Mouse (Mus musculus) cerebellum, adult 9-10 months (tissue): Measurements from ENCODE around the gene Tmcc2.

Source experiments
- DNase-seq: peaks from one replicate; pipeline ENCODE4 v3.0.0; 2022

The Tmcc2 gene

DNA sequence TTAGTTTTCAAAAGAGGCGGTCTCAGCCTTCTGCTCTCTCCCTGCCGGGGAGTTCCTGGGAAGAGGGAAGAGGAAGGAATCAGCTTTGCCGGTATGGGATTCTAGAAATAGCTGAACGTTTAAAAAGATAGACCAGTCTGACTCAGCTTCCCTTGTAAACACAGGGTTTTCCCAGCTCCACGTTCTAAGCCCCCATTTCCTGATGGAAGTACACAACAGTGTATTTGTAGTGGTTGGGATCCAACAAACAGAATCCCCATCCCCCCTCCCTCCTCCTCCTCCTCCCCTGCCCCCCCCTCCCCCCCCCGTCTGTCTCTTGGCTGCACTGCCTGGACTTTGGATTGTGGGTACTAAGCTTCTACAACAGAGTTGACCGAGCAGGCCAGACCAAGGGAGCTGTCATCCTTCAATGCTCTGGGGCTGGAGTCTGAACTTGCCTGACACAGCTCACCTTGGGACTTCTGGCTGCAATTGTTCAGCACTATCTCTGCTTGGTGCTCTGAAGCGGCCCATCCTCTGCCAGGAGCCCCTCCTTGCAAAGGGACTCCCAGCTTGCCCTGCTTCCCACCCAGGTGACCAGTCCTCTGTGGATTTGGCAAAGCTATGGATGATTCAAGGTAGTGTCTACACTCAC lies 52.9 kb downstream of the Tmcc2 start:
- DNase-seq = no peak

GRCm38 (mm10) chr1:132336921-132337320 lies 54.2 kb downstream of the Tmcc2 start:
- DNase-seq = no peak

GRCm38 (mm10) chr1:132335378-132335965 lies 55.6 kb downstream of the Tmcc2 start:
- no peak for DNase-seq

GRCm38 (mm10) chr1:132334178-132334801 lies 56.8 kb downstream of the Tmcc2 start:
- no peak for DNase-seq

DNA sequence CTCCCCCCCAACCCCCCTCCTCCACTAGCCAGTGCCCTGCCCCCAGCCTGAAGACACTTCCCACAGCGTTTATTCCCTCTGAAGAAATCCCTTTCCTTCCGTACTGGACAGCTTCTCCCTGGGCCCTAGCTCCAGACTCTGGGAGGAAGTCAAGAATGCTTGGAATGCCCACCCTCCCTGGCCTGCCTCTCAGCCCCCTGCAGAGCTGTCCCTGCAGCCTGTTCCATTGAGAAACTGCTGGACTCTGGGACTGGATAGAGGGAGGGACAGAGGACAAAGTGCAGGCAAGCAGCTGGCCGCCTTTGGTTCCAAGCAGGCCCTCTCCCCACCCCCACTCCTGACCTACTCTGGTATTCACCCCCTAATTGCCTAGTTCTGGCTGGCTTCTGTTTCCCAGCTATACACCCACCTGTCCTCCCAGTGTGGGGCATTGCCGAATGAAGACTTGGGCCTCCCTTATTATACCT lies 57.4 kb downstream of the Tmcc2 start:
- DNase-seq = no peak

GRCm38 (mm10) chr1:132333201-132333600 lies 57.9 kb downstream of the Tmcc2 start:
- DNase-seq = no peak

DNA sequence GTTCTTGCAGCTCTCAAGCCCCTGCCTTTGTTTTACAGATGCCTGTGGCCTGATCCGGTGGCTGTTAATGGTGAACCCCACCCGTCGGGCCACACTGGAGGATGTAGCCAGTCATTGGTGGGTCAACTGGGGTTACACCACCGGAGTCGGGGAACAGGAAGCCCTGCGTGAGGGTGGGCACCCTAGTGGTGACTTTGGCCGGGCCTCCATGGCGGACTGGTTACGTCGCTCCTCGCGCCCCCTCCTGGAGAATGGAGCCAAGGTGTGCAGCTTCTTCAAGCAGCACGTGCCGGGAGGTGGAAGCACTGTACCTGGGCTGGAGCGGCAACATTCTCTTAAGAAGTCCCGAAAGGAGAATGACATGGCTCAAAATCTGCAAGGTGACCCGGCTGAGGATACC lies 59.8 kb downstream of the Tmcc2 start:
- no peak for DNase-seq

DNA sequence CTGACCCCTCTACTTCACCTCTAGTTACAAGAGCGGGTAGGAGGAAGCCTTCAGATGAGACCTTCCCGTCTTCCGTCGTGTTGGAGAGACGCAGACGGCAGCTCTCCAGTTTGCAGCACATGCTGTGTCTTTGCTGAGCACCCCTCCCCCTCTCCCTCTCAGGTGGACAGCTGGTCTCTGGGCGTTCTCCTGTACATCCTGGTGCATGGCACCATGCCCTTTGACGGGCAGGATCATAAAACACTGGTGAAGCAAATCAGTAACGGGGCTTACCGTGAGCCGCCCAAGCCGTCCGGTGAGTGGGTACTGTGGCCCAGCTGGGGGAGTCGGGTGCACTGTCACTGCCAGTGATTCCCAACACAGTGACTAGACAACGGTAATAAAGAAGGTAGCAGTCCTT lies 60.7 kb downstream of the Tmcc2 start:
- peak; percentile 67 for DNase-seq

GRCm38 (mm10) chr1:132329656-132330055 lies 61.4 kb downstream of the Tmcc2 start:
- no peak for DNase-seq

- no peak for DNase-seq
Measured at GRCm38 (mm10) chr1:132328565-132328964, 62.5 kb downstream of the Tmcc2 start.

GRCm38 (mm10) chr1:132327477-132327876 lies 63.6 kb downstream of the Tmcc2 start:
- DNase-seq = no peak

- DNase-seq = no peak
Measured at GRCm38 (mm10) chr1:132326777-132327176, 64.3 kb downstream of the Tmcc2 start.

DNA sequence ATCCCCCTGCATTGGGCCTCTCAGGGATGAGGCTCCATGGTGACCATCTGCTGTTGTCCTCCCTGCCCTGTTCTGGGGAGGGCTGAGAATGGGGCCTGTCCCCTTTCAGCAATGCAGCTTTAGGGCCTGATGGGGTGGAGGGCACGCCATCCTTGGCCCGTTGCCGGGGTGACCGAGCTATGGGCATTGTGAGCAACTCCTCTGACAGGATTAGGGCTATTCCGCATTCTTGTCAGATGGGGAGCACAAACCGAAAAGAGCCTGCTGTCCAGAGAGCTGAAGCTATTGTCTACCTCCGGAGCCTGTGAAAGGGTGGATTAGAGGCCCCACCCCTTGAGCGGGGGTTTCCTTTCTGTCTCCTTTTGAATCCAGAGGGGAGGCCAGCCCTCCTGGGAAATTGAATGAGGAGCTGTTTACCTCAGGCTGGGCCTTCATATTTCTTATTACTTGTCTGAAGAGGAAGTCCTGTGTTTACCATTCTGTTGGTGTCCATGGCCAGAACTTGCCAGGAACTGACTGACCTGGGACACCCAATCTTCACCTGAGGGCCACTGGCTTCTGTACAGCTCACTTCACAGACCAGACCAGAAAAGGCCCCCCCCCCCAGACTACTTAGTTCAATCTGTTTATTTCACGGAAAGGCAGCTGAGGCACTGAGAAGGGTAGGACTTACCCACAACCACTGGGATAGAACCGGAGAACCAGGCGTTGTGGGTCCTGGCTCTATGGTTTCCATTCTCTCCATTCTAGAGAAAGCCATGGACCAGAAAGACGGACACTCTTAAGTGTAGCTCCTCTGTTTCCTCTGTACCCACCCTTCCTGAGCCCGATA lies 68.2 kb downstream of the Tmcc2 start:
- no peak for DNase-seq

DNA sequence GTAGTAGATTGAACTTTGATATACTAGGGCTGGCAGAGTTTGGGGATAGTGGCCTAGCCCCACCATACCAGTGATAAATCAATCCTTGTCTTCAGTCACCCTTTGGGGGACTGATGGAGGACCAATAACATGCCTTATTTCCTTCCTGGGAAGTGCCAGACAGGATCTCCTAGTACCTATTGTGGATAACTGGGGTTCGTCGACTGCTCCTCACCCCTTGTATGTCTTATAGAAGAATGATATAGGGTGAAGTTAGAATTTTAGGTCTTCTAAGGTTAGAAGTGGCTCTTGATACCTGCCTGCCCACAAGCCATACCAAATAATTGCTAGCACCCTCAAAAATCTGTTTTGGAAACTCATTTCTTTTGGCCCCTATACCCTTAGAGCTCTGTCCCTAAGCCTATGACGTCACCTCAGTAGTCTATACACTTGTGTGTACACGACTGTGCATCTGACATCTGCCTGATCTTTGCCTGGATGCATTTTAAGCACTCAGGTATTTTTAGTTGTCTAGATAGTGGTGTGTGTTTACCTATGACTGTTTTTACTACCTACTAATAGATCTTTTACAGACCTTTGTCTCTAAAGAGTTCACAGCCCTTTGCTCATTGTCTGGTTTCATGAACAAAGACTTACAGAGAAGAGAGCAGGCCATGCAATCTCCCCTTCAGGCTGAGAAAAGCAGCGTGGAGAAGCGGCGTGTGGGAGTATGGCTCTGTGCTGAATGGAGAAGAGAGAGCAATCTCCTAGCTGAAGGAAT lies 69.1 kb downstream of the Tmcc2 start:
- DNase-seq = no peak

DNA sequence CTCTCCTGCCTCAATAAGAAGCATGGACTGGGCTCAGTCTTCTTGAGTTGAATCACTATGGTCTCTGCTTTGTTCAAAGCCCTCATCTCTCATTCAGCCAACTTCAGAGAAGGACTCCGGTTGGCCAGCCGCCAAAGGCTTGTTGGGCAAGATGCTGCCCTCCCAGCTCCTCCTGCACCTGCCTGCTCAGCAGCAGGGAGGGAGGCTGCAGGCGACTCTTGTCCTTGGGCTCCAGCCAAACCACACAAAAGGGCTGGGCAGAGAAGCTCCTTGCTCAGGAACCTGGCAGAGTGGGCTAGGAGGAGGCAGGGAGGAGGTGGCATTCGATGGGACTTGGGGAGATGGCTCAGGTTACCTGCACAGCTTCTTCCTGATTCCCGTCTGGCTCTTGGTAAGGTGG lies 71.8 kb downstream of the Tmcc2 start:
- peak; percentile 78 for DNase-seq

- DNase-seq = no peak
Measured at GRCm38 (mm10) chr1:132317894-132318863, 72.9 kb downstream of the Tmcc2 start.

GRCm38 (mm10) chr1:132317413-132317812 lies 73.7 kb downstream of the Tmcc2 start:
- no peak for DNase-seq

- DNase-seq = no peak
Measured at GRCm38 (mm10) chr1:132316625-132316994, 74.5 kb downstream of the Tmcc2 start.

- DNase-seq = peak; percentile 87
Measured at GRCm38 (mm10) chr1:132315889-132316624, 75.0 kb downstream of the Tmcc2 start, which contains the start of gene Nuak2. Gene Nuak2, plus strand, starts transcription at chr1:132316126.

DNA sequence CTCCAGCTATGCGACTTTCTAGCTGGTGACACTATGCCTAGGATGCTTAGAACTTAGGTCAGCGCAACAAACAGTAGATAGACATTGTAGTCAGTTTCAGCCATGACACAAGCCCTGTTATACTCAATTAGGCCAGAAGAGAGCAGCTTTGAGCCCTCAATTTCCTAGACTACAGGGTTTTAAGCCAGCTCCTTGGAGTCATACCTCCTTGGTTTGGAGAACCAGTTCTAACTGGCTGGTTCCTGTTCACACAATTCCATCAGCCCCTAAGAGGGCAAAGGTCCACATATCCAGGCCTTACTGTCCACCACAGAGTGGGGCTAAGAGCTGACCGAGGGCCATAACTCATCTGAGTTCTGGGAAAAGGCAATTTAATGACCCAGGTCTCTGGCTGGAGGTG lies 78.4 kb downstream of the Tmcc2 start:
- peak; percentile 73 for DNase-seq

DNA sequence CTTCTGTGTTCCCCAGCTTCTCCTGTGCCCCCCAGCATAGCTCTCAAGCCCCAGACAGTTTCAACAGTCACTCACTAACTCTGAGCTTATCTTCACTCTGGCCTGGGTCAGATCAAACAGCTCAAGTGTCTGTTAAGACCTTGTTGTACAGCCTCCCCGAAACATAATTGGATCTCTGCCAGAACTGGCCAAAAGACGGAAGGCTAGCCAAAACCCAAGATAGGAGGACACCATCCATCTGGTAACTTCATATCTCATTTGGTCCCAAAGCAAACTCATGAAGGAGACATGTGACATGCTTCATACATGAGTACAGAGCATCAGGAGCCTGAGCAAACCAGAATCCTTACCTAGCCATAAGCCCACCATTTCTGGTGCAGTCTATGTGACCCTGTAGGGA lies 79.0 kb downstream of the Tmcc2 start:
- no peak for DNase-seq
